Mouse (Mus musculus): ENCODE measurements around the gene Mfsd4b5.

- TF ChIP-seq FLI1 (IDR thresholded peaks at IDR 0.05; ENCODE audit: low read length) (no peak), GATA1 (IDR thresholded peaks at IDR 0.05; ENCODE audit: borderline replicate concordance, low read length) (no peak)
Measured at GRCm38 (mm10) chr10:39926616-39927139, 59.8 kb downstream of the Mfsd4b5 start, which contains the start of gene Mfsd4b2.

Data from megakaryocyte, embryonic 14.5 days (primary cell).